Mouse (Mus musculus): ENCODE measurements around the gene Mad1l1. TPM values are rescaled to one million over a fixed set of nuclear protein-coding genes. Genes with fewer than 3 reads are reported as not detected.

The Mad1l1 gene
- polyA plus RNA-seq, 1 experiment = 19.7 TPM

DNA sequence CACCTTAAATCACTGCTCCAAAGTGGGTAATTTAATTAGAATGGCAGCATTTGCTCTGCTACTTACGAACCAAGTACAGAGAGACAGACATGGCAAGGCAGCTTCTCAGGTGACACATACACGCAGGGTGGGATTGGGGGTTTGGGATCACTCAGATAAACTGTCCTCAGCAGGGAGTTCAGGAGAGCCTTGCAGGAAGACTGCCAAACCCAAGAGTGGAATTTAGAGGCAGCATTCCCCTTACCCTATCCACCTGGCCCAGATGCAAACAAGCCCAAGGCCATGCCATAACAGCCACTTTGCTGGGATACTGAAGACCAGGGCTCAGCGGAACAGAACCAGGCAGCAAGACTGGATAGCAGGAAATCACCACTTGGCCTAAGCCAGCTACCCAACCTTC lies 124.9 kb downstream of the Mad1l1 start:
- DNase-seq (ENCODE audit: low read depth, low spot score) = no peak
- 94% methylated on average over 3 of the region's 3 CpGs for WGBS

DNA sequence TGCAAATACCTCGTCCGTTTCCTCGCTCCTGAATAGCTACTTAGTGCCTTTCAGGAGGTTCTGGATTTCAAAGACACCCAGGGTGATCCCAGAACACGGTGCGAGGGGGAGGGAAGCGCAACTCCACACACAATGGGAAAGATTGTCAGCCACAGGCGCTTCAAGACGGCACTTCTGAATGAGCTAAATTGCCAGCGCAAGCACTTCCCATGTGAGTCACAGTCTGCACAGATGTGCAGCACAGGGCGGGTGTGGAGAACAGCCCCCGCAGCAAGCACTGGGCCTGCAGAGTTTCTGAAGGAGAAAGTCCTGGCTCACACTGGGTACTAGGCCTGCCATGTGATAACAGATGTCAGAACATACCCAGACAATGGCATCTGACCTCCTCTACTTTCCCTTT lies 127.2 kb downstream of the Mad1l1 start:
- 83% methylated on average over 11 of the region's 11 CpGs for WGBS

DNA sequence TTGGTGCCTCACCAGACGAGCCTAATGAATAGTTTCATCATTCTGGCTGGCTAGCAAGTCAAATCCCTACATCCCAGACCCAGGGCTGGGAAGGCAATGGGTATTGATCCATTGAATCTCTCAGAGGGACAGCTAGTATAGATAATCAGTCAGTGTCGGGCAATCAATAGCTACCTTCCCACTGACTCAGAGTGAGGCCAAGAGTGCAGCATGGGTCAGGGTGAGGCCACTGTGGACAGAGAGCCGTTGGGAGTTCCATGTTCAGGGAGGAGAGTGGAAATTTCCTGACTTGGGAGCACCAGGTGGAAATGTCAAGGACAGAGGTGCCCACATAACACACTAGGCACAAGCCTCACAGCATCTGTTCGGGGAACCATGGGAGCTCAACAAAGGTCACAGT lies 129.8 kb downstream of the Mad1l1 start:
- DNase-seq (ENCODE audit: low read depth, low spot score) = no peak
- 73% methylated on average over 4 of the region's 4 CpGs for WGBS

More for the DNA sequence above, 127.2 kb downstream of the Mad1l1 start:
- no peak for DNase-seq (ENCODE audit: low read depth, low spot score)

DNA sequence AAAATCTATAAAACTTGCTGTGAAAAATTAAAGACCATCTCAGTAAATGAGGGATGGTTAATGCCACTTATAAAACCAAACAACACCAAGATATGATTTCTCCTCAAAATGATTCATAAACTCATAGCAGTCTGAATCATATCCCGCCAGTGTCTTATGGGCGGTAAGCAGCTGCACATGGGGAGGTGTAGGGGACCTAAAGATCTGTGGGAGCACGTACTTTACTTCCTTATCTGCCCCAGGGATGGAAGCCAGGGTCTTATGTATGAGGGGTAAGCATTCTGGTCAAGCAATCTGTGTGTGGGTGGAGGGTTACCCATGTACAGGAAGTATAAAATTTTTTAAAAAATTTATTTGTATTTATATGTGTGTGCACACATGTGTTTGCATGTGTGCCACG lies 135.0 kb downstream of the Mad1l1 start:
- WGBS = 89% methylated on average over 4 of the region's 4 CpGs

GRCm38 (mm10) chr5:140185757-140186156 lies 135.6 kb downstream of the Mad1l1 start:
- 93% methylated on average over 6 of the region's 6 CpGs for WGBS

More for the DNA sequence above, 135.0 kb downstream of the Mad1l1 start:
- no peak for DNase-seq (ENCODE audit: low read depth, low spot score)

DNA sequence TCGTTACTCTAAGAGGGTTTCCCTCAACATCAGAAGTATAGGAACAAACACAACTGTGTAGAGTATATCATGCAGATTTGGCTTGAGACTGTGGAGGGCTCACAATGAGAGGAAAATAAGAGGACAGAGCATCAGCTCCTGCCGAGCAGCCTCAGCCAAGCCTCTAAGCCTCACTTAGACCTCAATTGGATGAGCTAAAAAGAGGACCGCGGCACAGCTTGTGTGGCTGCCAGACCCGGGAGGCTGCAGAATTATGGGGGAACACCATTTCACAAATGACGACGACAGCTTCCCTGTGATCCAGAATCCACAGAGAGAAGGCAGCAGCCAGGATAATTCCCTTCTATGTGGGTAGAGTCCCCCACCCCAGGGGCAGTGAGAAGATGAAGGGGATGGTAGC lies 138.0 kb downstream of the Mad1l1 start:
- DNase-seq (ENCODE audit: low read depth, low spot score) = no peak
- 82% methylated on average over 7 of the region's 7 CpGs for WGBS

More at GRCm38 (mm10) chr5:140185757-140186156, 135.6 kb downstream of the Mad1l1 start:
- DNase-seq (ENCODE audit: low read depth, low spot score) = no peak

GRCm38 (mm10) chr5:140182351-140182750 lies 139.0 kb downstream of the Mad1l1 start:
- 87% methylated on average over 4 of the region's 4 CpGs for whole genome bisulfite sequencing
- no peak for DNase-seq (ENCODE audit: low read depth, low spot score)

GRCm38 (mm10) chr5:140180016-140180415 lies 141.3 kb downstream of the Mad1l1 start:
- 93% methylated on average over 5 of the region's 5 CpGs for WGBS
- no peak for DNase-seq (ENCODE audit: low read depth, low spot score)

DNA sequence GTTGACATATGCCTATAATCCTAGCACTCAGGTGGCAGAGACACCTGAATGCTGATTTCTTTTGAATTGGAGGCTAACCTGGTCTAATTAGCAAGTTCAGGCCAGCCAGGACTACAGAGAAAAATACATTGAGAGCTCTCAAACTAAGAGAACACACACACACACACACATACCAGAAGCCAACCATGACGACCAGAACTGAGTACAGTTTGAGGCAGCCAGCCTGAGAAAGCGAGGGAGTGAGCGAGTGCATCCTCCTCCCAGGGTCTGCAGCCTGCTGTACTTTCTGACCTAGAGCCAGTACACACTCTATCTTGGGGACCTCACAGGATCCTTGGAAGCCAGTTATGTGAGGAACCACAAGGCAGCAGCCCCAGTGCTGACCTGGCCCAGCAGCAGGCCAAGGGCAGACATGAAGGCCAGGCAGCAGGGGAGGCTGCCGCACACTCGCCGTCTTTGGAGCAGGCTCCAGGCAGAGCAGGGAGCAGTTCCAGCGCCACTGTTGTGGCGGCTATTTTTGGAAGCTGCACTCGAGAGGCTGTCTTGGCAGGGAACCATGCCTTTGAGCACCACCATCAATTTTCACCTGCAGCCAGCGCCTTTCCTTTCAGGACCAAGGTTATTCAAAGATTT lies 143.2 kb downstream of the Mad1l1 start:
- WGBS = 65% methylated on average over 10 of the region's 10 CpGs
- DNase-seq (ENCODE audit: low read depth, low spot score) = no peak

DNA sequence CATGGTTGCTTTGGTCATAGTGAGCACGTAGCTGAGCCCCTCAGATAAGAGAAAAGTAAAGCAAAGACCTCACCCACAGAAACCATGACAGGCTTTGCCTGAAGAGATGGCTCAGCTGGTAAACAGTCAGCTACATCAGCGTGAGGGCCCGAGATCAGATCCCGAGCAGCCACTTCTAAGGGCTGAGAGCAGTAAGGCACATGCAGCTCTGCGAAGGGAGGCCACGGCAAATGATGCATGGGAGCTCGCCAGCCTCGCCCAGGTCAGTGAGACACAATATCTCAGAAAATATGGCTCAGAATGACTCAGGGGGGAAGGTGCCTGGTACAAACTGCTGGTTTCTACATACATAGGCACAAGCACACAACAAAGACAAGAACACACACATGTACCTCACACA lies 143.8 kb downstream of the Mad1l1 start:
- DNase-seq (ENCODE audit: low read depth, low spot score) = no peak
- 81% methylated on average over 8 of the region's 8 CpGs for WGBS

DNA sequence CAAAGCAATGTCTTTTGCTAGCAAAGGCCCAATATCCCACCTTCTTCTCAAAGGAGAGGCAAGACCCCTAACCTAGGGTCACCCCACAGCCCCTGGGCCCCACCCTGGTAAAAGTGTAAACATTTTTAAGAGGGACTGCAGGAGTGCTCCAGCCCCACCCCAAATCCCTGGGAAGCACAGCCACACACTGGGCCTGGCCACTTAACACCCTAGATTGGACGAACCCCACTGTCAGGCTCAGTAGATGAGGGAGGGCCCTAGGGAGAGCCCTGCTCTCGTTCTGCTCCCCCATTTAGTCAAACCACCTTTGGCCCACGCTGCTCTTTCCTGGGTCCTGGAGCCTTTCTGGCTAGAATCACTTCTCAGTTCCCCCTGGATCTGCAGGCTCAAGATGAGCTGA lies 145.0 kb downstream of the Mad1l1 start:
- DNase-seq (ENCODE audit: low read depth, low spot score) = no peak
- WGBS = 69% methylated on average over 3 of the region's 3 CpGs

- no peak for DNase-seq (ENCODE audit: low read depth, low spot score)
- 89% methylated on average over 14 of the region's 14 CpGs for WGBS
Measured at GRCm38 (mm10) chr5:140174814-140175490, 146.4 kb downstream of the Mad1l1 start.

GRCm38 (mm10) chr5:140174066-140174465 lies 147.3 kb downstream of the Mad1l1 start:
- DNase-seq (ENCODE audit: low read depth, low spot score) = no peak
- WGBS = 76% methylated on average over 3 of the region's 3 CpGs

GRCm38 (mm10) chr5:140173181-140173580 lies 148.2 kb downstream of the Mad1l1 start:
- 89% methylated on average over 4 of the region's 4 CpGs for WGBS
- DNase-seq (ENCODE audit: low read depth, low spot score) = no peak

DNA sequence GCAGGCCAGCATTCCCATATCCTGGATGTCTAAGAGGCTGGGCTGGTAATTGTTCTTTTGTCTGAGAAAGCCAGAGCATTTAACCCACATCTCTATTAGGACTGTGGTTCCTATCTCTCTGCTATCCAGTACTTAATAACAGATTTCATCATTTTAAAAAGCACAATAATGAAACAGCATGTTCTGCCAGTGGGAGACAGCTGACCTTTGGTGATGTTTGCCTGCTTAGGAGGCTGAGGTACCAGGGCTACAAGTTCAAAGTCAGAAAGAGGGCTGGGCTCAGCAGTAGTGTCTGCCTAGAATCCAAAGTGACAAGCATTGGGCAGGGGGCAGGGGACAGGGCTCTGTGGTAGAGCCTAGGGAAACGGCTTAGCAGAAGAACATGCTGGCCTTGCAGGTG lies 149.6 kb downstream of the Mad1l1 start:
- DNase-seq (ENCODE audit: low read depth, low spot score) = no peak
- 80% methylated on average over 1 of the region's 1 CpGs for WGBS

DNA sequence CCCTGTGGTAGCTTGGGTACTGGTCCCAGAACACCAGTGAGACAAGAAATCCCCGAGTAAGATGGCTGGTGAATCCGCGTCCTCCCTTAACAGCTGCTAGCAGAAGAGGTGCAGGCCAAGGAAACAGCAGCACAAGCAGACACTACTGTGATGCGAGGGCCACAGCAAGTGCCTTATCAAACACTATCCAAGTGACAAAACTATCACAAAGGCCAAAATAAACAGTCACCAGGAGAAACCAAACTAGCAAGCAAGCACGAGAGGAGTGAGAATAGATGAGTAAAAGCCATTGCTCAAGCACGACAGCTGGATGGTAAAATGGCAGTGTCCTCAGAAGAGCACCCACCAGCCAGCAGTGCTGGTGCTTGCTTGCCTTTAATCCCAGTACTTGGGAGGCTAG lies 153.8 kb downstream of the Mad1l1 start:
- DNase-seq (ENCODE audit: low read depth, low spot score) = no peak
- 78% methylated on average over 6 of the region's 6 CpGs for WGBS

- no peak for DNase-seq (ENCODE audit: low read depth, low spot score)
- 77% methylated on average over 6 of the region's 6 CpGs for WGBS
Measured at GRCm38 (mm10) chr5:140167080-140167479, 154.3 kb downstream of the Mad1l1 start.

- 84% methylated on average over 6 of the region's 6 CpGs for WGBS
- no peak for DNase-seq (ENCODE audit: low read depth, low spot score)
Measured at GRCm38 (mm10) chr5:140163947-140164346, 157.4 kb downstream of the Mad1l1 start.

DNA sequence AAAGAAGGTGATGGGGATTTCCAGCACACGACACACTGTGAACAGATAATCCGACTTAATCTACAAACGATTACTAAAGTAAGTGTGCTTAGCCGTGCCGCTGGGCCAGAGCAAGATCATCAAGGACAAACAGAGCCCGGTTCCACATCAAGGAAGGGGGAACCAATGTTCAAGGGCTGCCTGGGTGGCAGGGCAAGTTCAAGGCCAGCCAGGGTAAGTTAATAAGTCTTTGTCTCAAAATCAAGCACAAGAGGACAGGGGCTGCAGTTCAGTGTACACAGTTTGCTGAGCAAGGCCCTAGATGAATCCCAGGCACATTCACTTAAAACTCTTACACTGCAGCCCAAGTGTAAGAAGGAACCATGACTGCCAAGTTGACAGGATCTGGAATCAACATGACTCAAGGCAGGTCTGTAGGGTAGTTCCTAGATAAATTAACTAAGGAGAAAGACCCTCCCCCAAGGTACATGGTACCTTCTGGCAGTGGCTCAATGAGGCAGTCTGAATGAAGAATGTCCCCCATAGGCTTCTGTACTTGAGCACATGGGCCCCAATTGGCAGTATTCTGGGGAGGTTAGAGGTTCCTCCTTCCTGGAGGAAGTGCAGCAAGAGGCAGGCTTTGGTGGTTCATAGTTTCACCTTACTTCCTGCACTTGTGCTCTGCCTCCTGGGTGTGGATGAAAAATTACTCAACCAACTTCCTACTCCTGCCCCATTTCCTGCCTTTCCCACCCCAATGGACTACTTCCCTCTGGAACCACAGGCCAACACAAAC lies 159.1 kb downstream of the Mad1l1 start:
- DNase-seq (ENCODE audit: low read depth, low spot score) = no peak
- 74% methylated on average over 6 of the region's 6 CpGs for WGBS

- 83% methylated on average over 4 of the region's 4 CpGs for WGBS
- DNase-seq (ENCODE audit: low read depth, low spot score) = no peak
Measured at GRCm38 (mm10) chr5:140159007-140159406, 162.3 kb downstream of the Mad1l1 start.

Data from large intestine, adult 2 months (tissue).